Mouse (Mus musculus): ENCODE measurements around the gene Cd7. TPM values are rescaled to one million over a fixed set of nuclear protein-coding genes. Genes with fewer than 3 reads are reported as not detected.
A peak's percentile ranks its signal among the peaks of the same experiment; 100 is the strongest.

Cd7 gene
- total and polyA plus RNA-seq, 3 experiments, result 0.33 to 0.58 TPM; not detected in 1

- DNase-seq (ENCODE audit: low read depth, low spot score), result no peak
- H3K4me1 ChIP-seq (ENCODE audit: control insufficient read depth in 1 of 2, insufficient read depth in 2 of 2, low read length in 2 of 2), result peaks cover 21 to 30% of the 10 kb centered on the region in 2 experiments
- H3K79me2 ChIP-seq (ENCODE audit: control insufficient read depth, insufficient read depth, low read length, poor library complexity), result peaks cover 52% of the 10 kb centered on the region
- peaks cover 7 to 30% of the 10 kb centered on the region in 2 experiments for H3K36me3 ChIP-seq (ENCODE audit: control insufficient read depth in 1 of 2, insufficient read depth in 2 of 2, low read length in 2 of 2)
- peak overlapping the region; percentile 81 to 99 for H3K4me3 ChIP-seq (ENCODE audit: control insufficient read depth in 1 of 2, insufficient read depth in 1 of 2, low read depth in 2 of 2, low read length in 2 of 2)
- TF ChIP-seq CHD1 (IDR thresholded peaks at IDR 0.05; ENCODE audit: low read depth, low read length) (0 out of 2 replicates have a peak, but pooled peaks have one; percentile 23), MXI1 (IDR thresholded peaks at IDR 0.05; ENCODE audit: low read depth, low read length) (no peak; the same call in 1 of the 2 replicates), NRF1 (IDR thresholded peaks at IDR 0.05; ENCODE audit: insufficient read depth, low read depth, low read length, poor library complexity, severe bottlenecking) (no peak)
- no peaks in the 10 kb centered on the region for H3K9me3 ChIP-seq (replicated peaks; ENCODE audit: insufficient read depth, low read length)
- H3K27me3 ChIP-seq (ENCODE audit: control insufficient read depth in 1 of 2, insufficient read depth in 2 of 2, low read length in 2 of 2), result no peaks in the 10 kb centered on the region
- peak overlapping the region; percentile 8; the same call in 1 of the 2 replicates for H3K27ac ChIP-seq (ENCODE audit: control insufficient read depth, low read depth, low read length)
- peak overlapping the region; percentile 80 for H3K9ac ChIP-seq (ENCODE audit: control insufficient read depth, low read depth, low read length, poor library complexity, severe bottlenecking)
These were observed 47.4 kb downstream of the Cd7 start for GRCm38 (mm10) chr11:120991791-120992190.

GRCm38 (mm10) chr11:120990951-120991526, 48.2 kb downstream of the Cd7 start, which contains the start of gene Csnk1d:
Gene Csnk1d (minus strand): TSS chr11:120991330.
- peaks cover 14 to 33% of the 10 kb centered on the region in 2 experiments for H3K36me3 ChIP-seq (ENCODE audit: control insufficient read depth in 1 of 2, insufficient read depth in 2 of 2, low read length in 2 of 2)
- peak within 1 kb of the TSS; percentile 72 for H3K27ac ChIP-seq (ENCODE audit: control insufficient read depth, low read depth, low read length)
- TF ChIP-seq TCF12 (IDR thresholded peaks at IDR 0.05; ENCODE audit: low read depth, low read length) (peak; percentile 58), MAZ (IDR thresholded peaks at IDR 0.05; ENCODE audit: low read depth, low read length) (peak; percentile 92), USF1 (IDR thresholded peaks at IDR 0.05; ENCODE audit: low read depth, low read length) (no peak), RAD21 (IDR thresholded peaks at IDR 0.05; ENCODE audit: low read depth, low read length) (no peak), ELF1 (IDR thresholded peaks at IDR 0.05; ENCODE audit: low read depth, low read length) (peak; percentile 77), BHLHE40 (IDR thresholded peaks at IDR 0.05; ENCODE audit: borderline replicate concordance, low read depth, low read length) (no peak), POLR2AphosphoS2 (IDR thresholded peaks at IDR 0.05; ENCODE audit: low read length) (peak; percentile 93), POLR2A (IDR thresholded peaks at IDR 0.05; ENCODE audit: control insufficient read depth in 1 of 2, insufficient read depth in 1 of 2, low read depth in 1 of 2, low read length in 2 of 2, poor library complexity in 1 of 2) (peak; percentile 85 to 88), MAX (IDR thresholded peaks at IDR 0.05; ENCODE audit: low read length) (peak; percentile 80), E2F4 (IDR thresholded peaks at IDR 0.05; ENCODE audit: borderline replicate concordance, low read depth, low read length) (no peak), ZC3H11A (IDR thresholded peaks at IDR 0.05; ENCODE audit: low read depth, low read length) (no peak), SIN3A (IDR thresholded peaks at IDR 0.05; ENCODE audit: low read length) (peak; percentile 75), HCFC1 (IDR thresholded peaks at IDR 0.05; ENCODE audit: low read depth, low read length) (peak; percentile 78), NRF1 (IDR thresholded peaks at IDR 0.05; ENCODE audit: insufficient read depth, low read depth, low read length, poor library complexity, severe bottlenecking) (peak; percentile 81), GABPA (IDR thresholded peaks at IDR 0.05; ENCODE audit: low read depth, low read length) (peak; percentile 12; the same call in 1 of the 2 replicates), ETS1 (IDR thresholded peaks at IDR 0.05; ENCODE audit: low read depth, low read length) (peak; percentile 37; the same call in 1 of the 2 replicates), SMC3 (IDR thresholded peaks at IDR 0.05; ENCODE audit: low read depth, low read length) (no peak), ZKSCAN1 (IDR thresholded peaks at IDR 0.05; ENCODE audit: low read depth, low read length) (no peak), RCOR1 (IDR thresholded peaks at IDR 0.05; ENCODE audit: low read depth, low read length) (peak; percentile 35; the same call in 1 of the 2 replicates), EP300 (IDR thresholded peaks at IDR 0.05; ENCODE audit: low read depth in 1 of 2, low read length in 2 of 2) (no peak), NELFE (IDR thresholded peaks at IDR 0.05; ENCODE audit: low read depth, low read length) (peak; percentile 50), UBTF (IDR thresholded peaks at IDR 0.05; ENCODE audit: borderline replicate concordance, insufficient read depth, low read depth, low read length) (no peak), USF2 (IDR thresholded peaks at IDR 0.05; ENCODE audit: borderline replicate concordance in 1 of 2, insufficient read depth in 1 of 2, low read depth in 1 of 2, low read length in 2 of 2) (no peak), TBP (IDR thresholded peaks at IDR 0.05; ENCODE audit: low read depth, low read length) (peak; percentile 82), ZNF384 (IDR thresholded peaks at IDR 0.05; ENCODE audit: low read depth, low read length) (no peak), JUND (IDR thresholded peaks at IDR 0.05; ENCODE audit: low read depth, low read length) (peak; percentile 71; the same call in 1 of the 2 replicates), MYC (IDR thresholded peaks at IDR 0.05; ENCODE audit: low read depth, low read length) (peak; percentile 60; the same call in 1 of the 2 replicates), ZMIZ1 (IDR thresholded peaks at IDR 0.05; ENCODE audit: low read depth, low read length) (peak; percentile 80; the same call in 1 of the 2 replicates)

More at GRCm38 (mm10) chr11:120990951-120991526, 48.2 kb downstream of the Cd7 start, which contains the start of gene Csnk1d:
- H3K4me3 ChIP-seq (ENCODE audit: control insufficient read depth in 1 of 2, insufficient read depth in 1 of 2, low read depth in 2 of 2, low read length in 2 of 2), result peak within 1 kb of the TSS; percentile 83 to 99
- H3K79me2 ChIP-seq (ENCODE audit: control insufficient read depth, insufficient read depth, low read length, poor library complexity), result peaks cover 59% of the 10 kb centered on the region
- no peaks in the 10 kb centered on the region for H3K27me3 ChIP-seq (ENCODE audit: control insufficient read depth in 1 of 2, insufficient read depth in 2 of 2, low read length in 2 of 2)
- H3K4me1 ChIP-seq (ENCODE audit: control insufficient read depth in 1 of 2, insufficient read depth in 2 of 2, low read length in 2 of 2), result peaks cover 21 to 30% of the 10 kb centered on the region in 2 experiments
- DNase-seq (ENCODE audit: low read depth, low spot score), result peak; percentile 98
- peak within 1 kb of the TSS; percentile 97 for H3K9ac ChIP-seq (ENCODE audit: control insufficient read depth, low read depth, low read length, poor library complexity, severe bottlenecking)
- no peaks in the 10 kb centered on the region for H3K9me3 ChIP-seq (replicated peaks; ENCODE audit: insufficient read depth, low read length)

Measured in MEL (cell line).